Mouse (Mus musculus) cerebellum, adult 11 months (tissue): ENCODE measurements around the gene Opcml.

Experiments
- DNase-seq: peaks from one replicate; pipeline ENCODE4 v3.0.0; 2022

Gene Opcml

GRCm38 (mm10) chr9:27790725-27791638 is at the start of gene Opcml:
Gene Opcml, plus strand, starts transcription at chr9:27790775.
- DNase-seq = no peak

GRCm38 (mm10) chr9:27758709-27759108 is 31.9 kb upstream of the Opcml start:
- no peak for DNase-seq

- no peak for DNase-seq
Measured at GRCm38 (mm10) chr9:27761196-27761595, 29.4 kb upstream of the Opcml start.

GRCm38 (mm10) chr9:27766446-27766845 is 24.1 kb upstream of the Opcml start:
- DNase-seq = no peak

- DNase-seq = no peak
Measured at GRCm38 (mm10) chr9:27767196-27767900, 23.2 kb upstream of the Opcml start.

GRCm38 (mm10) chr9:27768788-27769187 is 21.8 kb upstream of the Opcml start:
- DNase-seq = no peak

GRCm38 (mm10) chr9:27781291-27781993 is 9.1 kb upstream of the Opcml start:
- DNase-seq = no peak

GRCm38 (mm10) chr9:27781994-27782337 is 8.6 kb upstream of the Opcml start:
- no peak for DNase-seq

- no peak for DNase-seq
Measured at GRCm38 (mm10) chr9:27791639-27791966, 1.0 kb downstream of the Opcml start.

- DNase-seq = no peak
Measured at GRCm38 (mm10) chr9:27792226-27792625, 1.7 kb downstream of the Opcml start.

GRCm38 (mm10) chr9:27792994-27793393 is 2.4 kb downstream of the Opcml start:
- no peak for DNase-seq

- no peak for DNase-seq
Measured at GRCm38 (mm10) chr9:27796535-27796934, 6.0 kb downstream of the Opcml start.

- DNase-seq = no peak
Measured at GRCm38 (mm10) chr9:27800992-27801391, 10.4 kb downstream of the Opcml start.

GRCm38 (mm10) chr9:27801807-27802206 is 11.2 kb downstream of the Opcml start:
- no peak for DNase-seq

- no peak for DNase-seq
Measured at GRCm38 (mm10) chr9:27802379-27802778, 11.8 kb downstream of the Opcml start.

GRCm38 (mm10) chr9:27804461-27804860 is 13.9 kb downstream of the Opcml start:
- DNase-seq = no peak

- DNase-seq = no peak
Measured at GRCm38 (mm10) chr9:27809741-27810140, 19.2 kb downstream of the Opcml start.

- DNase-seq = no peak
Measured at GRCm38 (mm10) chr9:27813207-27813790, 22.7 kb downstream of the Opcml start.

GRCm38 (mm10) chr9:27814161-27814560 is 23.6 kb downstream of the Opcml start:
- DNase-seq = no peak

GRCm38 (mm10) chr9:27821197-27821596 is 30.6 kb downstream of the Opcml start:
- no peak for DNase-seq

- DNase-seq = no peak
Measured at GRCm38 (mm10) chr9:27822681-27823080, 32.1 kb downstream of the Opcml start.

- no peak for DNase-seq
Measured at GRCm38 (mm10) chr9:27824424-27824823, 33.8 kb downstream of the Opcml start.

GRCm38 (mm10) chr9:27830519-27830918 is 39.9 kb downstream of the Opcml start:
- no peak for DNase-seq
